Mouse (Mus musculus) kidney, adult 9 months (tissue): Measurements from ENCODE around the gene Slc7a11.

Experiments
- DNase-seq: peaks from one replicate; pipeline ENCODE4 v3.0.0; 2022

The Slc7a11 gene

GRCm38 (mm10) chr3:50388786-50389185, 54.6 kb downstream of the Slc7a11 start:
- DNase-seq: no peak

DNA sequence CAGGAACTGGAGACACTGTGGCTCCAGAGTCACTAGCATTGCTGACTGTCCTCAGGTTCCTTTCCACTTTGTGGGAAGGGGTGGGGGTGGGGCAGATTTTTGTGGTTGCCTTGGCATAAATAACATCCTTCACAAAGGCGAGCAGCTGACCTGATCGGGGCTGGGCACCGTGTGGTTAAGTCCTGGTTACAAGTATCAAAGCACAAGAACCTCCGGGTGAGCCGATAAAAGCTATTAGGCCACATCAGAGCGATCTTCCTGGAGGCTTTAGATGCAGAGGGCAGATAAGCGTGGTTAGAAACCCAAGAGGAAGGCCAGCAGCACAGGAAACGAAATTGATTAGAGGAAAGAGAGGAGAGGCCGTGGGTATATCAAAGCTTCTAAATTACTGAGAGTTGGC, 55.1 kb downstream of the Slc7a11 start:
- no peak for DNase-seq

GRCm38 (mm10) chr3:50387280-50387679, 56.1 kb downstream of the Slc7a11 start:
- DNase-seq: no peak

DNA sequence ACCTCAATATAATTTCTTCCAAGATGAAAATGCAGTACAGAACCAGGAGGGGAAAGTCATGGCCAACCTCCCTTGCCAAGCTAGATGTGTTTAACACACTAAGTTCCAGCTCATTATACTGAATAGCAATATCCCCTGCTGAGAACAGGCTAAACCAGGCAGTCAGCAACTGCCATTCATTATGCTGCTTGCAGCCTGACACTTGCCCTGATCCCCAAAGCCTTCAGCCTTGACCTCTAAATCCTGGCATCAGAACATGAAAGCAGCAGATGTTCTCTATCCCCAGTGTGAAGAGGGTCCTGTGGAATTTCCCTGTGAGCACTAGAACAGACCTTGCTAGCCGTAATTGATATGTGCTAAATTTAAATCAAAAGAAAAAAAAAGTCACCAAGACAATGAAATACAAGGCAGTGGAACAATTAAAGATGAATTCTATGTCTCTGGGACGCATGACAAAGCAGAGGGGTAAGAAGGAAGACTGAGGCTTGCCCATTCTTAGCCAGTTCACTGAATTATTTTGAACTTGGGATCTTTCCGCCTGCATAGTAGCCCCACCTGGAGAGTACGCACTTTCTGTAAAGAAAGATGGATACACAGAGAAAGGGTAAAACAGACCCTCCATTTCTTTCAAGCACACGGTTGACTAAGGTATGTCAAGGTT, 56.7 kb downstream of the Slc7a11 start:
- no peak for DNase-seq

DNA sequence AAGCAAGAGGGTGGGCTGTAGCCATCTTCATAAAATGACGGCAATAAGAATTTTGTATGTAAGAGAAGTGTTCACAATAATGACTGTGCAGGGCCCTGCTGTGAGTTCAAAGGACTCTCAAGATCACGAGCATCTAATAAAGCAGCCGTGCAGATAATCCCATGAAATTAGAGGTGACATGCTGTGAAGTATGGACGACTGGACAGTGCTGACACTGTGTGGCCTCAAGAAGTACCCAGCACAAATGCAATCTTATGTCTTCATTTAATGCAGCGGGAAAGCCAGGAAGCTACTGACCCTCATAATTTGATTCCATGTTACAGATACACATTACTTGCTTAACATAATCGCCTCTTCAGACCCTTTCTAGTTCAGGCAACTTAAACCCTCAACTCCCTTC, 57.3 kb downstream of the Slc7a11 start:
- no peak for DNase-seq

DNA sequence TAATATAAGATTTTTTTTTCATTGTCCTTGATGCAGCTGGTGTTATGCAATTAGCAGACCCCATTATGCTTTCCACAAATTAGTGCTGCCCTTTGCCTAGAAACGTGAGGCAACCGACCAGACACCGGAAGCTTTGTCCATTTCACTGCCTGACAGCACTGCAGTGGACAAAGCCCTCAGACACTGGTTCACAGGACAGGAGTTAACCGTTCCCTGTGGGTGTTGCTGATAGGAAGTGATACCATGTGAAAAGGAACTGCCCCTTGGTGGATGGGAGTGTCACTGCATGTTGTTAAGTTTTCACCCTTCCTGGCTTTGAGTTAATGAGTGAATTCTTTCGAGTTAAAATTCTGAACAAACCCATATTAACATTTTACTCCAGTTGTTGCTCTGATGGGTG, 60.7 kb downstream of the Slc7a11 start:
- DNase-seq: peak; percentile 21

DNA sequence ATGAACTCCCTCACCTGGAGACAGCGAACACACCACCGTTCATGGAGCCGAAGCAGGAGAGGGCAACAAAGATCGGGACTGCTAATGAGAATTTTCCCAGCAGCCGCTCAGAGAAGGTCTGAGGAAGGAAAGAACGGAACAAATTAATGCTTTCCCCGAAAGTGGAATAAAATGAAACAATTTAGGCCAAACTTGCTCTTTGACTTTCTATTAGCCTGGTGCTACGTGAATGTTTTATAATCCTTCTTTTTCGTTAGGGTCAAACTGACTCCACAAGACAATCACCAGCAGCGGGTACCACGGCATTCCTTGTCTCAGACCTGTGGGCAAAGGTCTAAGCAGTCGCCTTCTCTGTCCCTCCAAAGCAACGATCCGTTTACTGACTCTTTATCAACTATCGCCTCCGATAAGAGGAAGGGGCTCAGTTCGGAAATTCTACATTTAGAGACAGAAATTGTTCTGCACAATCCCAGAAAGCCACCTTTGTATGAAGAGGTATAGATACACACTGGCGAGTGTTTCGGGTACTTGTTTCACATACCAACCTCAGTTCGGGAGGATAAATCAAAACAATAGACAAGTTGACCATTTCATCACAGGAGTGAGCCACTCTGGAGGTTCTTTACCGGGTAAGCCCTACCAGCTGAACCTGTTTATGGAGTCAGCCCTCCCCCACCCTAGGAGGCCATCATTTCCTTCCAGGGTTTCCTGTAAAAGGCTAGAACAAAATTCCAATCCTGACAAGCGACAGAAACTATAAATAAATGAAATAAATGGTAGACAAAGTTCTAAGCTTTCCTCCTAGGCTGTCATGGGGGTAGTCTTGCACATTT, 61.3 kb downstream of the Slc7a11 start:
- DNase-seq: peak; percentile 23

DNA sequence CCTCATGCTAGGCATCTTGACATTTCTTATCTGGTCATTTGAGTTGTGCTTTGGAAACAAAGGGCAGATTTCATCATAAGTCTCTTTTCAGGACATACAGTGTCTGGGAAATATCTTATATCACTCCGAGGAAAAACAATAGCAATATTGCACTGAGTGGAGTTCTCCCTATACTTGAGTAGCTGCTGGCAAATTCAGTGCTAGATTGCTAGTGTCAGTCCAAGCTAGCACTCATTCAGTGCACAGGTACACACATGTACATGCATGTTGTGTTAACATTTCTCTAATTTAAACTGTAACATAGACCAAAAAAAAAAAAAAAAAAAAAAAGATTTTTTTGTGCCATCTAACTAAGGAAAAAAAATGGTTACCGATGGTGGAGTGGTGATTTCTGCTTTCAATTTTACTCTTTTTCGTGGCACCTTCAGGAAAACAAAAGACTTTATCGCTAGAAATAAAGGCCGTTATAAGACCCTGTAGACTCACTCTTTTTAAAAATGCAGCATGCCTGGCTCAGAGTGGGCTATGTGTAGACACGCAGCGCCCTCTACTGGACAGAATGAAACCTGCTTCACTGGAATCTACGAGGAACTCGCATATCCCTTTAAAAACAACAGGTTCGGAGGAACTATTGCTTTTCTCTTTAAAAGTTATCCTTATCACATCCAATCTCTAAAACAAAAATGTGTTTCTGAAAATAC, 62.1 kb downstream of the Slc7a11 start:
- DNase-seq: peak; percentile 82

- DNase-seq: no peak
Observed at GRCm38 (mm10) chr3:50379942-50380341, 63.5 kb downstream of the Slc7a11 start.

- no peak for DNase-seq
Observed at GRCm38 (mm10) chr3:50375477-50375876, 67.9 kb downstream of the Slc7a11 start.

- DNase-seq: no peak
Observed at GRCm38 (mm10) chr3:50369791-50370190, 73.6 kb downstream of the Slc7a11 start.

- no peak for DNase-seq
Observed at GRCm38 (mm10) chr3:50367175-50367574, 76.2 kb downstream of the Slc7a11 start.

DNA sequence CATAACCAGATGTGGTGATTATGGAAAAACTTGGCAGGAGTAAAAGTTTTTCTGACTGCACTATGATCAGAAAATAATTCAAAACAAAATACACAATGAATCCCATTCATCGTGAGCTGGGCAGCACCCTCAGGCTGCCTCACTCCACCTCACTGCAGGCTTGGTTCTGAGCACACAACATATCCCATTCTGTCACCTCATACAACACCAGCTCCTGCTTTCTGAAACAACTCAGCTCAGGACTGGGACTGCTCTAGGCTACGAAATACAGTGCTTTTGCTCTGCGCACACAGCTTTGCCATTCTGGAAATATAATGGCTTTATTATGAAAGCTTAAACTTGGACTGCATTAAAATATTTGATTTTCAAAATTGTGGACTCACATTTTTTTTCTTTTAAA, 79.8 kb downstream of the Slc7a11 start:
- no peak for DNase-seq

DNA sequence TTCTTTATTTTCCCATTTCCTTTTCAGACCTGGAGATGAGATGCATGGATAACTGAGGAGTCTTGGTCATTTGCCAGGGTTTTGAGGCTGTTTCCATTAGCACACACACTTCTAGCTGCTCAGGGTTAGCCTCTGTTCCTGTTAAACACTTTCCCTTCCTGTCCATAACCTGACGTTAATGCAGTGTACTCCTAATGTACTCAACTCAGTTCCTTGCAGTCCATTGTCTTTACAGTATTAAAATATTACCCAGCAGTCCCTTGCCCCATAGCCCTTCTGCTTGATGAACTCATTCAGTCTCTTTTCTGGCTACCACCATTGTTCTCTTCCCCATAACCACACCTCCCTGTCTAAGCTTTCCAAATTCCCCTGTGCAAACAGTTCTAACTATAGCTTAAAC, 96.3 kb downstream of the Slc7a11 start:
- no peak for DNase-seq

GRCm38 (mm10) chr3:50344411-50344810, 99.0 kb downstream of the Slc7a11 start:
- DNase-seq: no peak

DNA sequence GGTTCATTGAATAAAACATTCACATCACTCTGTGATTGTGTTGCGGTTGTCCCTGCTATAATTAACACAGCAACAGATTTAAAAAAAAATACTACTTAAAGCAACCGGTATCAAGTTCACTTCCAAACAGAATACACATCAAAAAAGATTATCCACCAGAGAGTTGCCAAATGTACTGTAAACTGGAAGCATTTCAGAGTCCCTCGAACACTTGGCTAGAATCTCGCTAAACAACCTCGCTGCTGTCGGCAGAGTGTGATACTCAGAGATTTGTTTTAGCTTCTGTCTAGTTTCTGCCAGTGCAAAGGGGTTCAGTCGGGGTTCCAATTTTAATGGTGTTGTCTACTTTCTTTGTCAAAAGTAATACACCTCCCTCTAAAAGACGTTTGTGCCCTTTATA, 118.9 kb downstream of the Slc7a11 start:
- no peak for DNase-seq

GRCm38 (mm10) chr3:50323881-50324280, 119.5 kb downstream of the Slc7a11 start:
- no peak for DNase-seq

- DNase-seq: no peak
Observed at GRCm38 (mm10) chr3:50320862-50321261, 122.6 kb downstream of the Slc7a11 start.

GRCm38 (mm10) chr3:50318074-50318473, 125.3 kb downstream of the Slc7a11 start:
- DNase-seq: no peak

GRCm38 (mm10) chr3:50313816-50314215, 129.6 kb downstream of the Slc7a11 start:
- no peak for DNase-seq

DNA sequence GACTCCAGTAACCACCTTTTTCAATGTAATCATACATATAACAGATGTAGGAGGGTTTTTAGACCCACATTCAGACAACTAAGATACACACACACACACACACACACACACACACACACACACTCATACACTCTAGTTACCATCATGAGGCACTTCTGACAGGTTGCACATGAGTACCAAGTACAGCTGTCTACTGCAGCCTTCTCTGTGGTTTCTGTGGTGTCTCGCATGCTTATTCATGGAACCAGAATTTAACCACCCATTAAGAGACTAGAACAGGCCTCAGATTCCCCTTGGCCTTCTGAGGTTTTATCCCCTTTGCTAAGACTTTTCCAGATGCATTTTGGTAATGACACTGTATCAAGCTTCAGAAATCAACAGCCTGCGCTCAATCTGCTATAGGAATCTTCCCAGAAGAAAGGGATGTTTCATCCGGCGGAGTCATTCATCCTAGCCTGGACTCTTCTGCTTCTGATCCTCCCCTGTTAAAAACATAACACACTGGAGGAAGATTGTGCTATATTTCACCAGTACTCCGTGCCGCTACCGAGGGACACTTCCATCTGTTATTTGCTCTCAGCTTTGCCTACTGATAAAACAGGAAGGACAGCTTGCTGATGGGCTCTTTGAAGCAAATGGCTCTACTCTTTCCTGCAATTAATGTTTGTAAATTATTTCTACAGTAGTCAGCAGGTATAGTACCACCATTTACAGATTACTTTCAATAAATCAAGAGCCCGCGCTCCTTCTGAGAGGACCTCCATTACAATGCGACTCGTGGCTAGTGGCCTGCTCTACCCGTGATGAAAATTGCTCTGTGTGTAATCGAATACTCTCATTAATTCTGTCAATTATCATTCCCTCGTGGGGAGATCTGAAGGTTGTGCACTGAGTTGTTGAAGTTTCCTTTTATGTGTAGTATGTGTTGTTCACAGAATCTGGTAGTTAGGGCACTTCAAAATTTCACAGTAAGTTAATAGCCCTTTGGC, 135.8 kb downstream of the Slc7a11 start:
- no peak for DNase-seq

- no peak for DNase-seq
Observed at GRCm38 (mm10) chr3:50306334-50306733, 137.1 kb downstream of the Slc7a11 start.

GRCm38 (mm10) chr3:50304137-50304536, 139.3 kb downstream of the Slc7a11 start:
- peak; percentile 30 for DNase-seq
